Mouse (Mus musculus) neural tube, embryonic 12.5 days (tissue): ENCODE results near the gene Daxx. TPM values are rescaled to one million over a fixed set of nuclear protein-coding genes. Genes with fewer than 3 reads are reported as not detected.
"Not testable (repeated sequence)": the region's sequence is repeated elsewhere in the genome, so short reads cannot be mapped to it uniquely, and the experiment has no call there.

ENCODE experiments used
- ATAC-seq: fragments of 200-750 bp; cut with Nextera tagmentation; 2 replicates; pipeline ENCODE4 v1.8.0; 2017; ENCODE audit warnings: low read depth, mild to moderate bottlenecking, moderate TSS enrichment, moderate library complexity; ENCODE audit not compliant: low FRiP score
- H3K27ac ChIP-seq: fragments of 300-500 bp; sonication (generic); 2 replicates; pipeline ENCODE4 v1.5.1; 2016
- H3K27me3 ChIP-seq: fragments of 300-500 bp; sonication (generic); replicated peaks from 2 replicates; pipeline ENCODE4 v1.6.1; 2016; ENCODE audit warnings: mild to moderate bottlenecking
- H3K36me3 ChIP-seq: fragments of 300-500 bp; sonication (generic); 2 replicates; pipeline ENCODE4 v1.6.1; 2016; ENCODE audit warnings: mild to moderate bottlenecking
- H3K4me1 ChIP-seq: fragments of 300-500 bp; sonication (generic); 2 replicates; pipeline ENCODE4 v1.6.1; 2016
- H3K4me2 ChIP-seq: fragments of 300-500 bp; sonication (generic); replicated peaks from 2 replicates; pipeline ENCODE4 v1.6.1; 2016; ENCODE audit warnings: mild to moderate bottlenecking
- H3K4me3 ChIP-seq: fragments of 300-500 bp; sonication (generic); 2 replicates; pipeline ENCODE4 v1.5.1; 2016
- H3K9ac ChIP-seq: fragments of 300-500 bp; sonication (generic); 2 replicates; pipeline ENCODE4 v1.6.1; 2016; ENCODE audit warnings: mild to moderate bottlenecking
- H3K9me3 ChIP-seq: fragments of 300-500 bp; sonication (generic); 2 replicates; pipeline ENCODE4 v1.6.1; 2016; ENCODE audit warnings: mild to moderate bottlenecking
- WGBS: fragments of 180-500 bp; shearing (Covaris S2); methylation state at CpG from one replicate; pipeline ENCODE4 v1.1.7; 2016; 5-methylcytosine and 5-hydroxymethylcytosine counted together
- polyA plus RNA-seq: library from polyadenylated mRNA; unstranded; fragments of >200 nt; fragmentation: Nextera tagmentation; extraction: Ambion mirVana; gene quantifications from 2 replicates; pipeline ENCODE4 v1.2.1, GENCODE M21; 2016

The Daxx gene
- 60.3 and 62.1 TPM in 2 replicates for polyA plus RNA-seq

DNA sequence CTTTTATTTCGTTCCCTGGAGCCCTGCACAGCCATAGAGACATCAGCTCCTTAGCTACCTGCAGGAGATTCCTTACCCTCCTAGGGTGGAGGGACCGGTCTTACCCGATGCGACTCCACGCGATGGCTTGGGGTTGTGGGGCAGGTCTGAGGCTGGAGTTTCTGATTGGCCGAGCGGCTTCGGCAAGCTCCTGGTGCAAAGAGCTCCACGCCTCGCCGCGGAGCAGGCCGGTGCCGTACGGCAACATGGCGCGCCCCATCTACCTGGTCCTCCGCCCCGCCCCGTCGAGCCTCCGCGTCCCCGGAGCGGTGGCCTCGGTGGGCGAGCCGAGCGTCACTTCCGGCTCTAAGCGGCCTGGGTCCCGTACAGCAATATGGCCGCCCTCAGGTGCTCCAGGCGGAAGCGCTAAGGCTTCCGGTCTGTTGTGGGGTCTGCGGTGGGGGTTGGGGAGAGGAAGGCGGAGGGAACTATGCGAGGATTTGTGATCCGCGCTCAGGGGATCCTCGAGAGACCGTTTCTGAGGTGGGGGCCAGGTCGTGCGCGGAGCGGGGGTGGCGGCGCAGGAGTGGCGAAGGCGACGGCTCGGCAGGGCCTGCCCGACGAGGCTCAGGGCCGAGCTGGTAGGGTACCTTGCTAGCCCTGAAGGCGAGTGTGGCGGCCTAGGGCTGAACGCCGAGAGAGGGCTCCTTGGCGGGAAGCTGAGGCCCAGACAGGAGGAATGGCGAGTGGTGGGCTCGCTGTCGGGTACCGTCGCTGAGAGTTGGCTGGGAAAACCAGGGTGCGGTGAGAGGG is at the start of gene Daxx:
Daxx (plus strand) TSS at position 338 of the 792 bp plus-strand sequence.
- H3K4me1 ChIP-seq: peaks cover 22% of the 10 kb centered on the region
- peak within 1 kb of the TSS; percentile 96 for H3K4me2 ChIP-seq
- H3K27me3 ChIP-seq: no peaks in the 10 kb centered on the region
- peak within 1 kb of the TSS; percentile 88 for H3K9ac ChIP-seq
- peaks cover 37% of the 10 kb centered on the region for H3K36me3 ChIP-seq
- H3K4me3 ChIP-seq: peak within 1 kb of the TSS; percentile 84
- H3K27ac ChIP-seq: peak within 1 kb of the TSS; percentile 59
- no peaks in the 10 kb centered on the region for H3K9me3 ChIP-seq
- peak; percentile 96 for ATAC-seq
- WGBS: under 1% methylated on average over 68 of the region's 68 CpGs

DNA sequence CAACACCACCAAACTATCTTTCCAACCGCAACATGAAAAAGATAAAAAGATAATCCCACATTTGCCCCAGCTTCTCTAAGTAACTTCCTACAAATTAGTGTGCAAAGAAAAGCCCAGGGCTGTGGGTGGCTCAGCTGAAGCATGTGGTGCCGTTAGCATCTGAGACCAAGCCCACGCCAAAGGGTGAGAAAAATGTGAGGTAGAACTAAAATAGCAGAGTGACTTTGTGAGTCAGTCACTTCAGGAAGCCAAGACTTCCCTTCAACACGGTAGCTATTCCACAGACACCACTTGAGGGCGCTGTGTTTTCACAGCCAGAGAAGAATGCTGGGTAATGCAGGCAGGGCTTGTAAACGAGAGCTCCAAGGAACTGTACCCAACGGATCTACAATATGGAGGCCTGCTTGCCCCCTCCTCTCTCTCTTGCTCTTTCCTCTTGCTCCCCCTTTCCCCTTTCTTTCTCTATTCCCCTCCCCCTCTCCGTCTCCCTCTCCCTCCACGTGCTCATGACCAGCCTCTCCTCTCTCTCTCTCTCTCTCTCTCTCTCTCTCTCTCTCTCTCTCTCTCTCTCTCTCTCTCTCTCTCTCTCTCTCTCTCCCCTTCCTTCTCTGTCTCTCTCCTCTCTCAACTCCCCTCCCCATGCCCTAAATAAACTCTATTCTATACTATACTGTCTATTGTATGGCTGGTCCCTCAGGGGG is 43.7 kb upstream of the Daxx start:
- ATAC-seq: no peak
- Histone ChIP-seq H3K4me1 (no peaks in the 10 kb centered on the region), H3K4me3 (no peak overlapping the region), H3K9me3 (no peaks in the 10 kb centered on the region), H3K4me2 (no peak overlapping the region), H3K9ac (no peak overlapping the region), H3K27me3 (no peaks in the 10 kb centered on the region), H3K27ac (no peak overlapping the region), H3K36me3 (no peaks in the 10 kb centered on the region)
- 48% methylated on average over 9 of the region's 9 CpGs for WGBS

DNA sequence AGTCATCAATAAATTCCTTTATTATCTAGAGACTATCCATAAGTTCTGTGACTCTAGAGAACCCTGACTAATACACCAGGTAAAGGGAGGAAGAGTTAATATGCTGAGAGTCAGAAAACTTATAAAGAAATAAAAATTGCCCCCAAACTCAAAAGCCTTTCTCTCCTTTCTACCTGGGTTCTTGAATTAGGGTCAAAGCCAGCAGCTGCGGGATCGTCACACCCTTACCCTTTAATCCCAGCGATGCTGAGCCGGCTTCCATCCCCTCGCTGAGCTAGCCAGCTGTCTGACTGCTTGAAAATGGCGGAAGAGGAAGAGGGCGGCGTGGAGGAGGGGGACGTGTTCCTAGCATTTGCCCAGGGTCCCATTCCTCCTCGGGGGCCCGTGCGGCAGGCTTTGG is 35.7 kb upstream of the Daxx start, which contains the start of gene Gm7029:
Gm7029 (plus strand) TSS at position 301 of the 400 bp plus-strand sequence.
- H3K9ac ChIP-seq, ATAC-seq, H3K27ac ChIP-seq, H3K27me3 ChIP-seq, H3K4me1 ChIP-seq, H3K4me3 ChIP-seq, H3K9me3 ChIP-seq, H3K4me2 ChIP-seq: not testable (repeated sequence)
- peaks cover 13% of the 10 kb centered on the region for H3K36me3 ChIP-seq
- 90% methylated on average over 4 of the region's 12 CpGs for WGBS

DNA sequence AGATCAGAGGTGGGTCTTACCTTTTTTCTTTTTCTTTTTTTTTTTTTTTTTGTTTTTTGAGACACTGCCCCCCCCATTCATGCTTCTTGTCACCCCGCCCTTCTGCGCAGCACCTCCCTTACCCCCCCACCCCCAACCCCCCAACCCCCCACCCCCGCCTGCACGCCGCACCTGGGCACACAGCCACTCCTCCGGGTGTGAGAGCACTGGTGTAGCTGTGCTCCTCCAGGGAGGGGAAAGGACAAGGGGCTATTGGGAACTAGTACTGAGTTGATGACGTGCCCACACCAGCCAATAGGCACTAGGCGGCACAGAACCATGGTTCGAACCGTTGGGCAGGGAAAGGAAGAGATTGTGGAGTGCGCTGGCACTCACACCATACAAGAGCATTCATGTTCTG is 34.8 kb upstream of the Daxx start:
- no peak overlapping the region for H3K4me3 ChIP-seq
- no peak overlapping the region for H3K4me2 ChIP-seq
- ATAC-seq: no peak
- 91% methylated on average over 11 of the region's 11 CpGs for WGBS
- H3K36me3 ChIP-seq: peaks cover 17% of the 10 kb centered on the region
- H3K9me3 ChIP-seq: no peaks in the 10 kb centered on the region
- no peaks in the 10 kb centered on the region for H3K4me1 ChIP-seq
- H3K9ac ChIP-seq: no peak overlapping the region
- no peaks in the 10 kb centered on the region for H3K27me3 ChIP-seq
- no peak overlapping the region for H3K27ac ChIP-seq

DNA sequence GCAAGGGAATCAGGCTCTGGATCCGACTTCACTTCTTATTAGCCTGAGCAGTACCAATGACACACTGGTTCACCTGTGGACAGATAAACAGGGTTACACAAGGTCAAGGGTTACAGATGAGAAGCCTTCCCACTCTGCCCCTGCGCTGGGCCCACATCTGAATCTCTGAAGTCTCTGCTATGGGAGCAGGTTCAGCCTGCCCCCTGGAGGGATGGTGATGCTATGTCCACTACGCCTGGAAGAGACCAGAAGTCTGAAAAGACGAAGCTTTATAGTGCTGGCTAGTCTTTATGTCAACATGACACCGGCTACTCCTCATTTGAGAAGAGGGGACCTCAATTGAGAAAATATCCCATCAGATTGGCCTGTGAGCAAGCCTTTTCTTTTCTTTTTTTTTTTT is 33.4 kb upstream of the Daxx start:
- not testable (repeated sequence) for ATAC-seq

DNA sequence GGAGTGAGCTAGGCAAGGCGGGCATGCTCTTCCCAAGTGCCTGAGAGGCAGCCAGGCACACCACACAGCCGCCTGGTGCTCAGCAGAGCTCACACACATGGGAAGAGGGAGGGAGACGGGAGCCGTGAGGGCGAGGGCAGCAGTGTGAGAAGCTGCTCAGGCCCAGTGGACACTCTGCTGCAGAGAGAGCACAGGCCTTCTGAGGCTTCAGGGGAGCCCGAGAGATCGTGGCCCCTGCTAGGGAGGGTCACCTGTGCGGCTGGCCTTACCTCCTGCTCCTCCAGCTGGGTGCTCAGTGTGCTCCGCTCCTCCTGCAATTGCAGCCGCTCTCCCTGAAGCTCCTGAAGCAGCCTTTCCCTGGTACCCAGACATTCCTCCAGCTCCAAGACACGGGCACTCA is 24.9 kb upstream of the Daxx start:
- H3K27ac ChIP-seq, H3K4me3 ChIP-seq, H3K9ac ChIP-seq, H3K4me1 ChIP-seq, H3K9me3 ChIP-seq, ATAC-seq, H3K4me2 ChIP-seq, H3K27me3 ChIP-seq: not testable (repeated sequence)
- 95% methylated on average over 10 of the region's 11 CpGs for WGBS
- peaks cover 41% of the 10 kb centered on the region for H3K36me3 ChIP-seq

More for the DNA sequence above, 33.4 kb upstream of the Daxx start:
- not testable (repeated sequence) for H3K4me3 ChIP-seq, H3K27me3 ChIP-seq, H3K27ac ChIP-seq, H3K4me2 ChIP-seq, H3K9ac ChIP-seq, H3K9me3 ChIP-seq, H3K4me1 ChIP-seq
- 80% methylated on average over 5 of the region's 5 CpGs for WGBS
- H3K36me3 ChIP-seq: peaks cover 24% of the 10 kb centered on the region

DNA sequence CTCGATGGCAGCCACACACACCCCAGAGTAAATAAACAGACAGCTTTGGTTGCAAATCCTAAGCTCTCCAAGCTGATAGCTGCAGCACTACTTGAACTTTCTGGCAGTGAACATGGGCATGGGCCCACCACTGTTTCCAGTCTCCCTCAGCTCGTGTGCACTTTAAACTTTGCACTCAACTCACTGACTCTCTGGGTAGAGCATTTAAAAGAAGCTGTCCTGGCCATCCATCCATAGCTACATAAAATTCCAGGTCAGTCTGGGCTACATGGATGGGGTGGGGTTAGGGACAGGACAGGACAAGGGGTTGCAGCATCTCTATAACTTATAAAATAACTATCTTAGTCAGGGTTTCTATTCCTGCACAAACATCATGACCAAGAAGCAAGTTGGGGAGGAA is 21.4 kb upstream of the Daxx start:
- WGBS: 81% methylated on average over 2 of the region's 2 CpGs
- not testable (repeated sequence) for H3K4me1 ChIP-seq, H3K9me3 ChIP-seq, H3K27me3 ChIP-seq, H3K27ac ChIP-seq, ATAC-seq, H3K4me3 ChIP-seq, H3K9ac ChIP-seq
- Histone ChIP-seq H3K4me2 (peak overlapping the region; percentile 16; the same call in 1 of the 2 replicates), H3K36me3 (peaks cover 20% of the 10 kb centered on the region; the same call in 1 of the 2 replicates)

DNA sequence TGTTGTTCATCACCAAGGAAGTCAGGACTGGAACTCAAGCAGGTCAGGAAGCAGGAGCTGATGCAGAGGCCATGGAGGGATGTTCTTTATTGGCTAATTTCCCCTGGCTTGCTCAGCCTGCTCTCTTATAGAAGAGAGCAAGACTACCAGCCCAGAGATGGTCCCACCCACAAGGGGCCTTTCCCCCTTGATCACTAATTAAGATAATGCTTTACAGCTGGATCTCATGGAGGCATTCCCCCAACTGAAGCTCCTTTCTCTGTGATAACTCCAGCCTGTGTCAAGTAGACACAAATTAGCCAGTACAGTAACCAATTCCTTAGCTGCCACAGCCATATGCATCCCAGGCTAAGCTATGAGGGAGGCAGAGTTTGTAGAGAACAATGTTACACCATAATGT is 21.0 kb upstream of the Daxx start:
- H3K9ac ChIP-seq, H3K4me3 ChIP-seq, H3K9me3 ChIP-seq, H3K27me3 ChIP-seq, H3K27ac ChIP-seq, H3K4me1 ChIP-seq, ATAC-seq: not testable (repeated sequence)
- H3K36me3 ChIP-seq: peaks cover 18% of the 10 kb centered on the region; the same call in 1 of the 2 replicates
- peak overlapping the region; percentile 16; the same call in 1 of the 2 replicates for H3K4me2 ChIP-seq

DNA sequence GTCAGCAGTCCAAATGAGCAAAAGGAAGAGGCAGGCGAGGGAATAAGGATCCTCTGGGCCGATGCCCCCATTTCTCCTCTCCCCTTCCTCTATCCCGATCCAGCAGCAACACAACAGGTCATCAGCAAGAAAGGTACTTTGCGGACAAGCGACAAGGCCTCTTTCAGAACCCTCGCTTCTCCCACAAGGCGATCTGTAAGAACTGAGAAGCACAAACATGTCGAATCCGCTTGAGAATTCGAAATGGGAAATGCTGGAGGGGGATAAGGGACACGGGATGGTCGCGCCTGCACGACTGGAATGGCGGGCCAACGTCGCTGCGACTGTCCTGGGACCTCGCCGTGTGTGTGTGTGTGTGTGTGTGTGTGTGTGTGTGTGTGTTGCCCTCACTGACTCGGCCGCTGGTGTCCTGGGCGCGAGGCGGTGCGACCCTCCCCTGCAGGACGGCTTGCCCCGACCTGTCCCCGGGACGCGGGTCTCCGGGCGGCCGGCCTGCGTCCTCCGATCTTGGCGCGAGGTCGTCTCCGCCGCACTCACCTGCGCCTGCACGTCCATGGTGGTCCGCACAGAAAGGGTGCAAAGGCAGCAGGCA is 19.2 kb upstream of the Daxx start:
- not testable (repeated sequence) for H3K27ac ChIP-seq, H3K36me3 ChIP-seq, H3K4me1 ChIP-seq, H3K27me3 ChIP-seq, H3K9me3 ChIP-seq
- Histone ChIP-seq H3K4me2 (peak overlapping the region; percentile 79), H3K4me3 (peak overlapping the region; percentile 65), H3K9ac (peak overlapping the region; percentile 59)
- peak; percentile 63 for ATAC-seq
- 1% methylated on average over 28 of the region's 44 CpGs for WGBS

DNA sequence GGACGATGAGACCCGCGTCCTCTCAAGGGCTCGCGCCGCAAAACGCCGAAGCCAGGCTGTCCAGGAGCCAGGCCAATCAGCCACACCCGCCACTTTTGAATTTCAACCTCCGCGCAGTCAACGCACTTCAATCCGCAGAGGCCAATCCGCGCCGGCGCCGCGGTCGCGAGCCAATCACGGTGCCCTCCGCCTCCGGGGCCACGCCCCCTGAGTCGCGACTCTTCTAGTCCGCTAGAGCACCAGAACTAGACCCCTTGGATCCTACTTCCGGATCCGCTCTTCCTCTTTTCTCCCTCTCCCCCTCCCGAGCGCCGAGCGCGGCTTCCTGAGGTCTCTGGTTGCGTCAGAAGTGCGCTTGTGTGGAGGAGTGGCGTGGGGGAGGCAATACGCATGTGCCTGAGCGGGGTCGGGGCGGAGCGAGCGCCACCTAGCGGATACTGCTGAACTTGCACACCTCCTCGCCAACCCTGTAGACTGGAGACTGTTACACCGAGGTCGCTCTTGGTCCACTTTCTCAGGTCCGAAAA is 18.6 kb upstream of the Daxx start, which contains the start of gene Kifc1:
Kifc1 (minus strand) TSS at position 129 of the 527 bp plus-strand sequence.
- peak; percentile 99 for ATAC-seq
- H3K4me2 ChIP-seq: peak within 1 kb of the TSS; percentile 79
- H3K4me3 ChIP-seq: peak within 1 kb of the TSS; percentile 65
- under 1% methylated on average over 49 of the region's 49 CpGs for WGBS
- H3K27ac ChIP-seq: no peak within 1 kb of the TSS
- no peaks in the 10 kb centered on the region for H3K27me3 ChIP-seq
- no peaks in the 10 kb centered on the region for H3K9me3 ChIP-seq
- peak within 1 kb of the TSS; percentile 59 for H3K9ac ChIP-seq
- H3K36me3 ChIP-seq: peaks cover 8% of the 10 kb centered on the region; the same call in 1 of the 2 replicates
- H3K4me1 ChIP-seq: peaks cover 7% of the 10 kb centered on the region

DNA sequence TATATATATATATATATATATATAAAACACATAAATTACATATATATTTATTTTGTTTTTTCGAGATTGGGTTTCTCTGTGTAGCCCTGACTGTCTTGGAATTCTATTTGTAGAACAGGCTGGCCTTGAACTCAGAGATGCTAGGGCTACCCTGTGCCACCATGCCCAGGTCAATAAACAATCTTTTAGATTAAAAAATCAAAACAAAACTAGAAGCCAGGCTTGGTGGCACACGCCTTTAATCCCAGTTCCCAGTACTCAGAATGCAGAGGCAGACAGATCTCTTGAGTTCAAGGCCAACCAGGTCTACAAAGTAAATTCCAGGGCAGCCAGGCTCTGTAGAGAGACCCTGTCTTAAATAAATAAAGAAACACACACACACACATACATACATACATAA is 17.9 kb upstream of the Daxx start:
- Histone ChIP-seq H3K4me2 (no peak overlapping the region), H3K36me3 (peaks cover under 1% of the 10 kb centered on the region; the same call in 1 of the 2 replicates), H3K9me3 (no peaks in the 10 kb centered on the region), H3K27me3 (no peaks in the 10 kb centered on the region), H3K9ac (no peak overlapping the region), H3K4me1 (peaks cover 7% of the 10 kb centered on the region), H3K4me3 (no peak overlapping the region), H3K27ac (no peak overlapping the region)
- no peak for ATAC-seq
- 59% methylated on average over 2 of the region's 2 CpGs for WGBS

DNA sequence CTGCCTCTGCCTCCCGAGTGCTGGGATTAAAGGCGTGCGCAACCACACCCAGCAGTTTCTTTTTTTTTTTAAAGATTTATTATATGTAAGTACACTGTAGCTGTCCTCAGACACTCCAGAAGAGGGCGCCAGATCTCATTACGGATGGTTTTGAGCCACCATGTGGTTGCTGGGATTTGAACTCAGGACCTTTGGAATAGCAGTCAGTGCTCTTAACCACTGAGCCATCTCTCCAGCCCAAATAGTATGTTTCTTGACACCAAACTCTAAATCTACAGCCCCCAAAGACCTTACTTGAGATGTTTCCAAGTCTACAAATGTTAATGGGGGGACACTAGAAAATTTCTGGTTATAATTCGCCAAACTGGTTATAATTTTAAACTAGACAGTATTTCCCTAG is 17.3 kb upstream of the Daxx start:
- not testable (repeated sequence) for H3K9me3 ChIP-seq, H3K4me3 ChIP-seq, ATAC-seq, H3K27me3 ChIP-seq, H3K36me3 ChIP-seq, H3K4me1 ChIP-seq, H3K9ac ChIP-seq, H3K4me2 ChIP-seq, H3K27ac ChIP-seq
- WGBS: 71% methylated on average over 6 of the region's 6 CpGs
